Mouse (Mus musculus): ENCODE data around the gene Akap10. TPM values are rescaled to one million over a fixed set of nuclear protein-coding genes. Genes with fewer than 3 reads are reported as not detected.
A peak's percentile ranks its signal among the peaks of the same experiment; 100 is the strongest.

Gene Akap10
- polyA plus RNA-seq, 1 experiment from 2014 or later: 8.1 TPM

- WGBS: 50% methylated on average over 1 of the region's 1 CpGs
- no peaks in the 10 kb centered on the region for H3K9me3 ChIP-seq (replicated peaks; ENCODE audit: low read length)
- ATAC-seq (replicated peaks; ENCODE audit: low FRiP score, low read depth) (no peak), DNase-seq (ENCODE audit: low spot score) (no peak)
- no peaks in the 10 kb centered on the region for H3K4me1 ChIP-seq (replicated peaks; ENCODE audit: insufficient read depth, low read length)
- no peak overlapping the region for H3K9ac ChIP-seq (ENCODE audit: low read depth, low read length)
- TF ChIP-seq CTCF (IDR thresholded peaks at IDR 0.05; ENCODE audit: low read depth): no peak
- no peak overlapping the region for H3K4me2 ChIP-seq (ENCODE audit: low read length)
- no peaks in the 10 kb centered on the region for H3K27me3 ChIP-seq (ENCODE audit: insufficient read depth, low read length)
- H3K4me3 ChIP-seq (replicated peaks; ENCODE audit: low read depth, low read length): no peak overlapping the region
- H3K36me3 ChIP-seq (ENCODE audit: insufficient read depth, low read length): no peaks in the 10 kb centered on the region
- H3K27ac ChIP-seq: no peak overlapping the region
Observed at GRCm38 (mm10) chr11:61859316-61859715, 70.7 kb downstream of the Akap10 start.

GRCm38 (mm10) chr11:61855539-61855938 lies 74.5 kb downstream of the Akap10 start:
- Histone ChIP-seq H3K9ac (ENCODE audit: low read depth, low read length) (peak overlapping the region; percentile 95), H3K4me1 (replicated peaks; ENCODE audit: insufficient read depth, low read length) (no peaks in the 10 kb centered on the region), H3K36me3 (ENCODE audit: insufficient read depth, low read length) (0 out of 2 replicates have a peak, but pooled peaks cover 2% of the 10 kb centered on the region), H3K9me3 (replicated peaks; ENCODE audit: low read length) (no peaks in the 10 kb centered on the region), H3K27me3 (ENCODE audit: insufficient read depth, low read length) (no peaks in the 10 kb centered on the region), H3K4me3 (replicated peaks; ENCODE audit: low read depth, low read length) (peak overlapping the region; percentile 97), H3K4me2 (ENCODE audit: low read length) (peak overlapping the region; percentile 90), H3K27ac (no peak overlapping the region)
- WGBS: 43% methylated on average over 6 of the region's 6 CpGs
- DNase-seq (ENCODE audit: low spot score) (no peak), ATAC-seq (replicated peaks; ENCODE audit: low FRiP score, low read depth) (no peak)
- TF ChIP-seq CTCF (IDR thresholded peaks at IDR 0.05; ENCODE audit: low read depth): no peak

GRCm38 (mm10) chr11:61854988-61855411 lies 75.1 kb downstream of the Akap10 start, which contains the start of gene Ulk2:
Ulk2 (minus strand) TSS chr11:61855073.
- peak; percentile 86 for ATAC-seq (replicated peaks; ENCODE audit: low FRiP score, low read depth)
- no peaks in the 10 kb centered on the region for H3K9me3 ChIP-seq (replicated peaks; ENCODE audit: low read length)
- H3K27ac ChIP-seq: peak within 1 kb of the TSS; percentile 93
- H3K27me3 ChIP-seq (ENCODE audit: insufficient read depth, low read length): no peaks in the 10 kb centered on the region
- H3K36me3 ChIP-seq (ENCODE audit: insufficient read depth, low read length): 0 out of 2 replicates have a peak, but pooled peaks cover 3% of the 10 kb centered on the region
- peak within 1 kb of the TSS; percentile 95 for H3K9ac ChIP-seq (ENCODE audit: low read depth, low read length)
- peak within 1 kb of the TSS; percentile 97 for H3K4me3 ChIP-seq (replicated peaks; ENCODE audit: low read depth, low read length)
- H3K4me1 ChIP-seq (replicated peaks; ENCODE audit: insufficient read depth, low read length): no peaks in the 10 kb centered on the region
- peak; percentile 82 for DNase-seq (ENCODE audit: low spot score)
- WGBS: 0% methylated on average over 34 of the region's 58 CpGs
- H3K4me2 ChIP-seq (ENCODE audit: low read length): peak within 1 kb of the TSS; percentile 90
- no peak for TF ChIP-seq CTCF (IDR thresholded peaks at IDR 0.05; ENCODE audit: low read depth)

- Histone ChIP-seq H3K4me3 (replicated peaks; ENCODE audit: low read depth, low read length) (peak overlapping the region; percentile 97), H3K9me3 (replicated peaks; ENCODE audit: low read length) (no peaks in the 10 kb centered on the region), H3K9ac (ENCODE audit: low read depth, low read length) (peak overlapping the region; percentile 95), H3K4me1 (replicated peaks; ENCODE audit: insufficient read depth, low read length) (no peaks in the 10 kb centered on the region), H3K4me2 (ENCODE audit: low read length) (peak overlapping the region; percentile 90), H3K27ac (peak overlapping the region; percentile 93), H3K36me3 (ENCODE audit: insufficient read depth, low read length) (0 out of 2 replicates have a peak, but pooled peaks cover 3% of the 10 kb centered on the region), H3K27me3 (ENCODE audit: insufficient read depth, low read length) (no peaks in the 10 kb centered on the region)
- WGBS: under 1% methylated on average over 86 of the region's 87 CpGs
- DNase-seq (ENCODE audit: low spot score) (peak; percentile 90), ATAC-seq (replicated peaks; ENCODE audit: low FRiP score, low read depth) (peak; percentile 85)
- TF ChIP-seq CTCF (IDR thresholded peaks at IDR 0.05; ENCODE audit: low read depth): peak; percentile 55
Observed at GRCm38 (mm10) chr11:61854211-61854987, 75.7 kb downstream of the Akap10 start.

GRCm38 (mm10) chr11:61853659-61854058 lies 76.4 kb downstream of the Akap10 start:
- Histone ChIP-seq H3K27me3 (ENCODE audit: insufficient read depth, low read length) (no peaks in the 10 kb centered on the region), H3K4me2 (ENCODE audit: low read length) (peak overlapping the region; percentile 90), H3K9me3 (replicated peaks; ENCODE audit: low read length) (no peaks in the 10 kb centered on the region), H3K27ac (peak overlapping the region; percentile 93; the same call in 1 of the 2 replicates), H3K9ac (ENCODE audit: low read depth, low read length) (peak overlapping the region; percentile 95), H3K4me1 (replicated peaks; ENCODE audit: insufficient read depth, low read length) (no peaks in the 10 kb centered on the region), H3K36me3 (ENCODE audit: insufficient read depth, low read length) (0 out of 2 replicates have a peak, but pooled peaks cover 3% of the 10 kb centered on the region), H3K4me3 (replicated peaks; ENCODE audit: low read depth, low read length) (peak overlapping the region; percentile 97)
- WGBS: 7% methylated on average over 5 of the region's 5 CpGs
- no peak for ATAC-seq (replicated peaks; ENCODE audit: low FRiP score, low read depth)
- no peak for DNase-seq (ENCODE audit: low spot score)
- TF ChIP-seq CTCF (IDR thresholded peaks at IDR 0.05; ENCODE audit: low read depth): no peak

DNA sequence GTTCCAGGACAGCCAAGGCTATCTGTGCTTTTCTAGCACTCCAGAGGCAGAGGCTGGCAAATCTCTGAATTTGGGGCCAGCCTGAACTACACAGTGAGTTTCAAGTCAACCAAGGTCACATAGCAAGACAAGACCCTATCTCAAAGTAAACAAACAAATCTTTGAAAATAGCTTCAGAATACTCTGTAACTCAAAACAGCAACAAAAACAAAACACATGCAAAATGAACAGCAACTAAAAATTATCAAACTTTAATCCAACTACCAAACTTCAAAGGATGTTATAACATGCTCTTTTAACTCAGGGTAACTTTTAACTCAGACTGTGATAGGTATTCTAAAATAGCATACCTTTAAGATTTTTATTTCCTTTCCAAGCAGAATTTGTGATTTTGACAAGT lies 77.1 kb downstream of the Akap10 start:
- Histone ChIP-seq H3K36me3 (ENCODE audit: insufficient read depth, low read length) (0 out of 2 replicates have a peak, but pooled peaks cover 3% of the 10 kb centered on the region), H3K4me2 (ENCODE audit: low read length) (no peak overlapping the region), H3K4me3 (replicated peaks; ENCODE audit: low read depth, low read length) (no peak overlapping the region), H3K27me3 (ENCODE audit: insufficient read depth, low read length) (no peaks in the 10 kb centered on the region), H3K9ac (ENCODE audit: low read depth, low read length) (no peak overlapping the region), H3K9me3 (replicated peaks; ENCODE audit: low read length) (no peaks in the 10 kb centered on the region), H3K4me1 (replicated peaks; ENCODE audit: insufficient read depth, low read length) (no peaks in the 10 kb centered on the region), H3K27ac (no peak overlapping the region)
- ATAC-seq (replicated peaks; ENCODE audit: low FRiP score, low read depth) (no peak), DNase-seq (ENCODE audit: low spot score) (no peak)
- TF ChIP-seq CTCF (IDR thresholded peaks at IDR 0.05; ENCODE audit: low read depth): no peak

Data from kidney, postnatal 0 days (tissue).